Mouse (Mus musculus): ENCODE data around the gene Mrgprb8.
"Not testable (repeated sequence)": the region's sequence is repeated elsewhere in the genome, so short reads cannot be mapped to it uniquely, and the experiment has no call there.

Mrgprb8 gene

GRCm38 (mm10) chr7:48388226-48388625 is at the start of gene Mrgprb8:
Gene Mrgprb8, plus strand, starts transcription at chr7:48388526.
- in situ Hi-C loops (cut with MboI, MseI), result no loop called here

GRCm38 (mm10) chr7:48435936-48436335 is 47.6 kb downstream of the Mrgprb8 start:
- in situ Hi-C loops (cut with MboI, MseI), result not testable (repeated sequence)

- in situ Hi-C loops (cut with MboI, MseI), result no loop called here
Observed at GRCm38 (mm10) chr7:48436581-48436980, 48.3 kb downstream of the Mrgprb8 start.

All from T-helper 2 cell (primary cell).